Mouse (Mus musculus) ovary, postnatal 14 days (tissue): ENCODE results near the gene Hist1h2bc.
"Not testable (repeated sequence)": the region's sequence is repeated elsewhere in the genome, so short reads cannot be mapped to it uniquely, and the experiment has no call there.

Experiments
- DNase-seq: peaks from one replicate; pipeline ENCODE4 v3.0.0; 2022; ENCODE audit warnings: low spot score

Hist1h2bc gene

GRCm38 (mm10) chr13:23683755-23684281 is at the start of gene Hist1h2bc, which contains the start of gene Hist1h2ac:
Hist1h2bc (plus strand) TSS chr13:23684199.
Hist1h2ac (minus strand) TSS chr13:23683948.
- DNase-seq = peak; percentile 65

GRCm38 (mm10) chr13:23659636-23660366 is 24.2 kb upstream of the Hist1h2bc start:
- no peak for DNase-seq

GRCm38 (mm10) chr13:23662536-23662935 is 21.5 kb upstream of the Hist1h2bc start:
- no peak for DNase-seq

GRCm38 (mm10) chr13:23681990-23682582 is 1.9 kb upstream of the Hist1h2bc start:
- DNase-seq = no peak

- DNase-seq = no peak
Measured at GRCm38 (mm10) chr13:23682623-23682946, 1.4 kb upstream of the Hist1h2bc start.

- DNase-seq = not testable (repeated sequence)
Measured at GRCm38 (mm10) chr13:23682947-23683754, 848 bp upstream of the Hist1h2bc start.

GRCm38 (mm10) chr13:23684295-23684945 is 421 bp downstream of the Hist1h2bc start:
- peak; percentile 27 for DNase-seq

GRCm38 (mm10) chr13:23685121-23685861 is 1.3 kb downstream of the Hist1h2bc start:
- DNase-seq = peak; percentile 30

DNA sequence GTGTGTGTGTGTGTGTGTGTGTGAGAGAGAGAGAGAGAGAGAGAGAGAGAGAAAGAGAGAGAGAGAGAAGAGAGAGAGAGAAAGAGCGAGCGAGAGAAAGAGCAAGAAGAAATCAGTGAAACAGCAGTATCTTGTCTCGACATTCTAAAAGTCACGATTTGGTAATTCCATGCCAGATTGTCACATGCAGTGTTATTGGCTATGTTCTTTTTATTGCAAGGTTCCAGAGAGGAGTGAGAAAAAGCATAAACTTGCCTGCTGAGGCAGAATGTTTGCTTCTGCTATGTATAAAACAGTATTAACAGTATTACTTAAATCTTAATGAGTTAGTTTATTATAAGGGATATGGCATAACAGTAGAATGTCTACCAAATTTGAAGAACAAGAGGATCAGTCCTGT is 2.0 kb downstream of the Hist1h2bc start:
- no peak for DNase-seq

DNA sequence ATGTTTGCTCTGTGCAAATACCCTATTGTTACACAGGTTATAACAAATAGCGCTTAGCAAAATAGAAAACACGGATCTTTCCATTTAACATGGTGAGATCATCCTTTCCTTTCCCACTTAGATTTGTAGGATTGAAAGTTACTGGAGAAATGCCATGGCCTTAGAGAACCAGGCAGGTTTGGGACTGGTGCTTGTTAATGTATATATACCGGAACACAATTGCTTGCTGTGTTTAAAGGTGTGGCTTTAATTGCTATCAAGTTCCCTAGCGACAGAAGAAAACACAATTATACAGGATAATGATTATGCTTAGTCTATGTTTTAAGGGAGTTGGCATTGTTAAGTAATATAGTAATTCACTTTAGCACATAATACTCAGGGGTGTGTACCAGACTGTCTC is 3.2 kb downstream of the Hist1h2bc start:
- DNase-seq = no peak

- no peak for DNase-seq
Measured at GRCm38 (mm10) chr13:23687907-23688306, 3.9 kb downstream of the Hist1h2bc start.

- no peak for DNase-seq
Measured at GRCm38 (mm10) chr13:23688956-23689355, 5.0 kb downstream of the Hist1h2bc start.

DNA sequence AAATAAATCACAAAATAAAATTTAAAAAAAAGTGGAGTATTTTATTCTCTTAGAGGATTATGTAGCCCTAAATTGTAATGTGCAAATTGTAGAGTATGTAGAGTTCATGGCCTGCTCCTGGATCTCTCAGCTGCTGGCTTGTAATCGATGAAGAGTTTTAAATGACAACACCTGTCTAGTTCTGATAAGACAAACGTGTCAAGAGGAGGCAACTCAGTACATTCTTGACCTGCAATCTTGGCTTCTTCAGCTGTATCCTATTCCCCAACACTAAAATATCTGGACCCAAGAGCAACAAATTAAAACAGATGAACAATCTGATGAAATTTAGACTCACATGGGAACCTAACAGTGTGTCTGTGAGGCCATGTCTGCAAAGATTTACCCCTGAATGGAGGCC is 5.5 kb downstream of the Hist1h2bc start:
- no peak for DNase-seq

GRCm38 (mm10) chr13:23693856-23694440 is 9.9 kb downstream of the Hist1h2bc start:
- no peak for DNase-seq

- no peak for DNase-seq
Measured at GRCm38 (mm10) chr13:23694956-23695355, 11.0 kb downstream of the Hist1h2bc start.

DNA sequence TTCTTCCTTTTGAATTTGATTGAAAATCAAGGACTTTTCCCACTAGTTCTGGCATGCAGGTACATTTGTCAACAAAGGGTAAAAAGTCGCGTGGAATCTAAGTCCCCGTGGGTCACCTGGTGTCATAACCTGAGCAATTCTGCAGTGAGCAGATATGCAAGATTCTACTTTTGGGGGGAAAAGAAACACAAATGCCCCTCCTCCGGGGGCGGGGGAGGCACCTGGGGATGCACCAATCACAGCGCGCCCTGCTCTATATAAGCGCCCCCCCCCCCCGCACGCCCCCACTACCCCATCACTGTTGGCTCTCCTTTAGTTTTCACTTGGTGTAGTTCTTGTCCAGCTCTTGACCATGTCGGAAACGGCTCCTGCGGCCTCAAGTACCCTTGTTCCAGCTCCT is 11.5 kb downstream of the Hist1h2bc start, which contains the start of gene Hist1h1t:
Gene Hist1h1t, plus strand, starts transcription at position 301 of the 400 bp plus-strand sequence.
- no peak for DNase-seq

DNA sequence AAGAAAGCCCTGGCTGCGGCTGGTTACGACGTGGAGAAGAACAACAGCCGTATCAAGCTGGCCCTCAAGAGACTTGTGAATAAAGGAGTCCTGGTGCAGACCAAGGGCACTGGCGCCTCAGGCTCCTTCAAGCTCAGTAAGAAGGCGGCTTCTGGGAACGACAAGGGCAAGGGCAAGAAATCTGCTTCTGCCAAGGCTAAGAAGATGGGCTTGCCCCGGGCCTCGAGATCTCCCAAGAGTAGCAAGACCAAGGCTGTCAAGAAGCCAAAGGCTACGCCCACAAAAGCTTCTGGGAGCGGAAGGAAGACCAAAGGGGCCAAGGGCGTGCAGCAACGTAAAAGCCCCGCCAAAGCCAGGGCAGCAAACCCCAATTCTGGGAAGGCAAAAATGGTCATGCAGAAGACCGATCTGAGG is 12.1 kb downstream of the Hist1h2bc start:
- DNase-seq = no peak

GRCm38 (mm10) chr13:23697491-23698299 is 13.7 kb downstream of the Hist1h2bc start:
- DNase-seq = no peak

DNA sequence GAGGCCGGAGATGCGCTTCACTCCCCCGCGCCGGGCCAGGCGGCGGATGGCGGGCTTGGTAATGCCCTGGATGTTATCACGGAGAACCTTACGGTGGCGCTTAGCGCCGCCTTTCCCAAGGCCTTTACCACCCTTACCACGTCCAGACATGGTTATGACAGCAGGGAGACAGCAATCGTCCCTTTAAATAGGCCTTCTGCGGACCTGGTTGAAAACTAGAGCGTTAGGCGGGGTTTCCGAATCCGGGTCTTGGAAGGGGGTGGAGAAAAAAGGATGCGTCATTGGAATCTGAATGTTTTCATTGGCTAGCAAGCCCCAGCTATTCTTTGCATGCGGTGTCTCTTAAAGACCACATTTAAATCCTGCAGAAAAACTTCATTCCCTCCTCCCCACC is 14.3 kb downstream of the Hist1h2bc start, which contains the start of gene Hist1h4c:
Gene Hist1h4c, minus strand, starts transcription at position 155 of the 394 bp plus-strand sequence.
- DNase-seq = peak; percentile 100

GRCm38 (mm10) chr13:23698996-23699395 is 15.0 kb downstream of the Hist1h2bc start:
- no peak for DNase-seq
